Mouse (Mus musculus): ENCODE results near the gene Pdcd1.

- TF ChIP-seq TAL1 (IDR thresholded peaks at IDR 0.05; ENCODE audit: low read length) (no peak), GATA1 (IDR thresholded peaks at IDR 0.05; ENCODE audit: low read length) (no peak)
Observed at GRCm38 (mm10) chr1:94074756-94075155, 22.4 kb upstream of the Pdcd1 start.
